Mouse (Mus musculus) CH12.LX (cell line): ENCODE measurements at regions not wholly inside any gene's neighbourhood (a gene's known extent, or its start where the extent isn't known, plus 50 kb on each side); places are given as distances from the start of the nearest gene placed in this dataset.

Source experiments
- CHD2 ChIP-seq: IDR thresholded peaks from 2 replicates; pipeline ENCODE4 v1.6.1; 2011; ENCODE audit warnings: low read length, improper control_type of control experiment
- ETS1 ChIP-seq: conservative IDR thresholded peaks from 2 replicates; pipeline ENCODE4 v1.6.1; 2012; ENCODE audit warnings: low read depth, mild to moderate bottlenecking, inconsistent platforms, low read length, improper control_type of control experiment, moderate library complexity
- POLR2A ChIP-seq: IDR thresholded peaks from 2 replicates; pipeline ENCODE4 v1.6.1; 2011; ENCODE audit warnings: low read depth, mild to moderate bottlenecking, improper control_type of control experiment, low read length

DNA sequence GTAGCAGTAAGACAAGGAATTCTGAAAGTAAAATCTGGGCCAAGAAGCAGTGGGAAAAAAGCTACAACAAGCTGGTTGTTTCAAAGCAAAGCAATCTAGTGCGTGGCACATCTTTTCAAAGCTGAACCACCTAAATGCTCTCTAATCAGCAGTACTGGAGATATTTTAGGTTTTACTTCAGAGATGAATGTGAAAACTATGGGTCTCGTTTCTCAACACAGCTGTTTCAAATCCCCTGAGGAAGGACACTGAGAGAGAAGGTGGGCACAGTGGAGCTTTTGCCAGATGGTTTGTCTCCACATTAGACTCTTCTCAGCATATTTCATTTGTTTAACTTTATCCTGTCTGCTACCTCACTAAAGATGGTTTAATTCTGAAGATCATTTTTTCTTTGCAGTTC is 183.8 kb upstream of the Gria3 start:
- TF ChIP-seq ETS1 (no peak), POLR2A (no peak), CHD2 (no peak)
